Mouse (Mus musculus): ENCODE data around the gene Tmem30c. TPM values are rescaled to one million over a fixed set of nuclear protein-coding genes. Genes with fewer than 3 reads are reported as not detected.
"Not testable (repeated sequence)": the region's sequence is repeated elsewhere in the genome, so short reads cannot be mapped to it uniquely, and the experiment has no call there.

Tmem30c gene
- polyA plus RNA-seq, 1 experiment from 2014 or later, result not detected

DNA sequence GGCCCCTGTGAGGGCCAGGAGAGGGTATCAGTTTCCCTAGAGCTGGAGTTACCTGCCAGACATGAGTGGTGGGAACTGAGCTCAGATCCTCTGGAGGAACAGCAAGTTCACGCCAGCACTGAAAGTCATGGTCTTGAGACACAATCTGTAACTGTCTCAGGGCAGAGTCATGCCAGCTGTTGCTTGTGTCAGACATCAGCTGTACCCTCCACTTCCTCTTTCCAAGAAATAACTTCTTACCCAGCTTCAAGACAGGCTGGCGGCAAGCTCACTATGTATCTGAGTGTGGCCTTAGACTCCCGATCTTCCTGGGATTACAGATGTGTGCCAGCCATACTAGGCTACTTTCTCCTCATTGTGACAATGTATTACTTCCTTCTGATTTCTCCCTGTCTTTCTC is 46.1 kb downstream of the Tmem30c start:
- H3K4me2 ChIP-seq (replicated peaks), result no peak overlapping the region
- WGBS, result 84% methylated on average over 3 of the region's 3 CpGs
- H3K36me3 ChIP-seq, result no peaks in the 10 kb centered on the region
- no peaks in the 10 kb centered on the region for H3K4me1 ChIP-seq
- no peak overlapping the region for H3K27ac ChIP-seq
- no peaks in the 10 kb centered on the region for H3K27me3 ChIP-seq
- no peak for ATAC-seq (ENCODE audit: low FRiP score)
- no peak overlapping the region for H3K4me3 ChIP-seq
- no peak overlapping the region for H3K9ac ChIP-seq
- no peaks in the 10 kb centered on the region for H3K9me3 ChIP-seq (replicated peaks)

DNA sequence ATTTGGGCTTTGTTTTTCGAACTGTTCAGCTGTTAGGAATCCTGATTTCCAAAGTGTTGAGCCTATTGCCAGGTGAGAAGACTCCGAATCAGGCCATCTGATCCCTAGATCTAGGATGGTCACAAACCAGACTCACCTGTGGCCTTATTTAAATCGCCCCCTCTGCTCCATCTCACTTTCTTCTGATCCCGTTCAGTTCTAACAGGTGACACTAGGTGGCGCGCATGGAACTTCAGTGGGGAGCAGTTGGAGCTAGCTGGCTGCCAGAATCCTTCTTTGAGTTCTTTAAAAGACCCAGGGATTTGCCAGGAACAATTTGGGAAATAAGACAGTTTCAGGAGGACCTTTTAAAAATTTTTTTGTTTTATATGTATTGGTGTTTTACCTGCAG is 48.8 kb downstream of the Tmem30c start:
- peak; percentile 66 for ATAC-seq (ENCODE audit: low FRiP score)
- 11% methylated on average over 6 of the region's 6 CpGs for WGBS

DNA sequence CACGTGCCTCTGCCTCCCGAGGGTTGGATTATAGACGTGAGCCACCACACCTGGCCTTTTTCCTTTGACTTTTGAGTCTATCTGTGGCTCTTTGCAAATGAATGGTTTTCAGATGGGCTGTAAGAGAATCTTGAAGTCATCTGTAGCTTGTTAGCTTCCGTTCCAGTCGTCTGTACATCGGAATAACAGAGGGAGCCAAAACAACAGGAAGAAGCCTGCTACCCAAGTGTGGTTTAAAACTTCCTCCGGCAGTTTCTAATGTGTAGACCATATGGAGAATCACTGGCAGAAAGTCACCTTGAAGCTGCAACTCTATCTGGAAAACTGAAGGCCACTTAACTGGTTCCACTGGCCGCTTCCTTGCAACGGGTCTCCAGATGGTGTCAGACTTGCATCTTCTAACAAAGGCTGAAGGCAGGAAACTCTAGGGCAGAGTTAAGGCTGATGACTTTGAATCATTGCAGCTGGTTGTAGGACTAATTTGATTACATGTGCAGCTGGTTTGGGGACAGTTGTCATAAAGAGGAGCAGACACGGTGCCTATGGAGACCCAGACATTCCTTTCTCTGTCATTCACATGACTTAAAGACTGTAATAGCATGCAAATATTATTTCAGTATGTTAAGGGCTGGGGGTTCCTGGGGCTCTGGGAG is 49.3 kb downstream of the Tmem30c start:
- no peak for ATAC-seq (ENCODE audit: low FRiP score)
- Histone ChIP-seq H3K4me2 (replicated peaks) (no peak overlapping the region), H3K36me3 (no peaks in the 10 kb centered on the region), H3K27me3 (no peaks in the 10 kb centered on the region), H3K4me1 (no peaks in the 10 kb centered on the region), H3K4me3 (no peak overlapping the region), H3K9ac (no peak overlapping the region), H3K27ac (no peak overlapping the region), H3K9me3 (replicated peaks) (no peaks in the 10 kb centered on the region)
- WGBS, result 60% methylated on average over 10 of the region's 10 CpGs

More for the DNA sequence above, 48.8 kb downstream of the Tmem30c start:
- Histone ChIP-seq H3K9me3 (replicated peaks) (no peaks in the 10 kb centered on the region), H3K9ac (no peak overlapping the region), H3K27ac (no peak overlapping the region), H3K4me1 (no peaks in the 10 kb centered on the region), H3K4me2 (replicated peaks) (no peak overlapping the region), H3K27me3 (no peaks in the 10 kb centered on the region), H3K36me3 (no peaks in the 10 kb centered on the region), H3K4me3 (no peak overlapping the region)

DNA sequence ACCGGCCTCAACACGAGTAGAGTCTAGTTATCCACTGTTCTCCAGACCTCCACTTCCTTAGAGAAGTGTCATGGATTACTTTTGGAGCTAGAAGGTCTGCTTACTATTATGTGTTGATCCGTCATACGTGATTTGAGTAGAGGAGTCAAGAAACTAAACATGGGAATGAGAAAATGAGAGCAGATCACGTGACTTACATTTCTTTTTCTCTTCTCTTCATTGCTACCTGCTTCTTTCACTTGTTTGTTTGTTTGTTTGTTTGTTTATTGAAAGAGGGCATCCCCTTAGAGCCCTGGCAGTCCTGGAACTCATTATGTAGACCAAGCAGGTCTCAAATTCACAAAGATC is 49.8 kb downstream of the Tmem30c start:
- no peak for ATAC-seq (ENCODE audit: low FRiP score)
- Histone ChIP-seq H3K9ac (no peak overlapping the region), H3K4me1 (no peaks in the 10 kb centered on the region), H3K27me3 (no peaks in the 10 kb centered on the region), H3K36me3 (no peaks in the 10 kb centered on the region), H3K9me3 (replicated peaks) (no peaks in the 10 kb centered on the region), H3K27ac (no peak overlapping the region), H3K4me3 (no peak overlapping the region), H3K4me2 (replicated peaks) (no peak overlapping the region)
- 80% methylated on average over 5 of the region's 5 CpGs for WGBS

GRCm38 (mm10) chr16:57235871-57236510 is 56.7 kb downstream of the Tmem30c start:
- WGBS, result 71% methylated on average over 7 of the region's 7 CpGs
- no peak for ATAC-seq (ENCODE audit: low FRiP score)
- H3K4me3 ChIP-seq, result no peak overlapping the region
- no peak overlapping the region for H3K27ac ChIP-seq
- no peaks in the 10 kb centered on the region for H3K27me3 ChIP-seq
- H3K9me3 ChIP-seq (replicated peaks), result no peaks in the 10 kb centered on the region
- H3K4me1 ChIP-seq, result no peaks in the 10 kb centered on the region
- H3K4me2 ChIP-seq (replicated peaks), result no peak overlapping the region
- H3K36me3 ChIP-seq, result no peaks in the 10 kb centered on the region
- no peak overlapping the region for H3K9ac ChIP-seq

- H3K27me3 ChIP-seq; H3K36me3 ChIP-seq; H3K9me3 ChIP-seq (replicated peaks); H3K4me1 ChIP-seq; H3K27ac ChIP-seq; H3K9ac ChIP-seq; ATAC-seq (ENCODE audit: low FRiP score): not testable (repeated sequence)
- Histone ChIP-seq H3K4me2 (replicated peaks) (peak overlapping the region; percentile 63), H3K4me3 (peak overlapping the region; percentile 92)
- 78% methylated on average over 5 of the region's 5 CpGs for WGBS
These were observed 60.7 kb downstream of the Tmem30c start for GRCm38 (mm10) chr16:57231937-57232310.

DNA sequence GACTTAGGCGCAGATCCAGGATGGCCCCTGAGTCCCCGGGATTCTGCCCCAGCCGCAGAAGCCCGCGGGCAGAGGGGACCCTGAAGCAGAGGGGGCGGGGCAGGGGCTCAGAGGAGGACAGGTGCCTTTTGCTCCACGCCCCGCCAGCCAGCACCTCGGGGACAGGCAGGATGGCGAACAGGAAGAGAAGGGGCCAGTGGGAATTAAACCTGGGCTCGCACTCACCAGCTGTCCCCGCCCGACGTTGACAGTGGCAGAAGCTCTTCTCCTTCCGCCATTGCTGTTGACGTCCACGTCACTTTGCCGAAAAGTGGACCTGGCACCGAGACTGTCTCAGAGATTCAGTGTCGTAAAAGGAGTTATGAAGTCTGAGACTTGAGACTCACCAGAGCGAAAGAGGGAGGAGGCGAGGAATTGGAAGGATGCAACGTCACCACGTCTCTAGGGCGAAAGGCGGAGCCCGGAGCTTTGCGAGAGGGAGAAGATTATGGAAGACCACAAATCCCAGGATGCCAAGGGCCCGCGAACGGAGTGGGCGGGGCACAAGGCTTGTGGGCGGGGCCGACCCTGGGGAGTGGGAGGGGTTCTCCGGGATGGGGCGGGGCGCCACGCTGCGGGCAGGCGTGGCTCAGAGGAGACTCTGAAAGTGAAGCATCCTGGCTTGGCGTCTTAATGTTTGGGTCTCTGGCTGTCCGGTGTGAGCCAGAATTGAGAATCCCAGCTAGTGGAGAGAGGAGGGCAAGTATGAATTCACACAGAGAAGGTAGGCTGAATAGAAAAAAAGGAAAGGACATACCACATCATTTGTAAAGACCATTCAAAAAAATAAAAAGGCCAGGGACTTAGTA is 61.4 kb downstream of the Tmem30c start, which contains the start of gene Tbc1d23:
Gene Tbc1d23, minus strand, starts transcription at position 416 of the 848 bp plus-strand sequence.
- WGBS, result under 1% methylated on average over 42 of the region's 42 CpGs
- peak; percentile 99 for ATAC-seq (ENCODE audit: low FRiP score)
- Histone ChIP-seq H3K4me3 (peak within 1 kb of the TSS; percentile 92), H3K9me3 (replicated peaks) (no peaks in the 10 kb centered on the region), H3K9ac (peak within 1 kb of the TSS; percentile 88), H3K27ac (peak within 1 kb of the TSS; percentile 83), H3K4me1 (peaks cover 8% of the 10 kb centered on the region), H3K27me3 (no peaks in the 10 kb centered on the region), H3K4me2 (replicated peaks) (peak within 1 kb of the TSS; percentile 63), H3K36me3 (no peaks in the 10 kb centered on the region)

DNA sequence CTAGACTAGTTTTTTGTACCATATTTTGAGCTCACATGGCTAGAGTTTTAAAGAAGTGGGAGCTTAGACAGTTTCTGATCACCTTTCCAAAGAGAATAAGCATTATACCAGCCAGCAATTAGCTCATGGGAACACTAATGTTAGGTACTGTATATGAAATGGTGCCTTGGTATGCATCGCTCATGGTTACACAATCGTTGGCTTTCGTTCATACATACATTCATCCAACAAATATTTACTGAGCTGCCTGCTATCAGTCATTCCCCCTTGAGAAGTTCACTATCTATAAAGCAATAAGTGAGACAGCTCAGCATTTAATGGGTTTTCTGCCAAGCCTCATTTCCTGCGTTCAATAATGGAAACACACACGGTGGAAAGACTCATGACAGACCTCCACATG is 66.2 kb downstream of the Tmem30c start:
- no peaks in the 10 kb centered on the region for H3K36me3 ChIP-seq
- ATAC-seq (ENCODE audit: low FRiP score), result no peak
- WGBS, result 83% methylated on average over 5 of the region's 5 CpGs

GRCm38 (mm10) chr16:57220361-57220760 is 72.3 kb downstream of the Tmem30c start:
- H3K4me2 ChIP-seq (replicated peaks), result no peak overlapping the region
- H3K9ac ChIP-seq, result no peak overlapping the region
- H3K27ac ChIP-seq, result no peak overlapping the region
- no peaks in the 10 kb centered on the region for H3K9me3 ChIP-seq (replicated peaks)
- WGBS, result 91% methylated on average over 6 of the region's 6 CpGs
- H3K4me3 ChIP-seq, result no peak overlapping the region
- ATAC-seq (ENCODE audit: low FRiP score), result no peak
- no peaks in the 10 kb centered on the region for H3K27me3 ChIP-seq
- H3K36me3 ChIP-seq, result peaks cover 4% of the 10 kb centered on the region; the same call in 1 of the 2 replicates
- H3K4me1 ChIP-seq, result no peaks in the 10 kb centered on the region

More for the DNA sequence above, 66.2 kb downstream of the Tmem30c start:
- Histone ChIP-seq H3K27ac (no peak overlapping the region), H3K4me1 (peaks cover 8% of the 10 kb centered on the region), H3K27me3 (no peaks in the 10 kb centered on the region), H3K9ac (no peak overlapping the region), H3K4me2 (replicated peaks) (no peak overlapping the region), H3K9me3 (replicated peaks) (no peaks in the 10 kb centered on the region), H3K4me3 (no peak overlapping the region)

Other genes with a start within 250 kb of the Tmem30c start
- gene Tmem45a2, start 221.5 kb downstream of the Tmem30c start, polyA plus RNA-seq (2016; fragmentation: Nextera tagmentation; extraction: Ambion mirVana), result 0.14 TPM in 1 of 2 replicates, not detected in the other
- gene Tomm70a, start 171.2 kb downstream of the Tmem30c start, polyA plus RNA-seq (2016; fragmentation: Nextera tagmentation; extraction: Ambion mirVana), result 63.9 and 64.9 TPM in 2 replicates
- gene Nit2, start 125.5 kb downstream of the Tmem30c start, polyA plus RNA-seq (2016; fragmentation: Nextera tagmentation; extraction: Ambion mirVana), result 41.8 and 43.1 TPM in 2 replicates
- 31.7 and 33.9 TPM in 2 replicates for gene Tbc1d23, start 61.4 kb downstream of the Tmem30c start, polyA plus RNA-seq (2016; fragmentation: Nextera tagmentation; extraction: Ambion mirVana)
- 8.5 and 9.8 TPM in 2 replicates for gene Filip1l, start 60.2 kb upstream of the Tmem30c start, polyA plus RNA-seq (2016; fragmentation: Nextera tagmentation; extraction: Ambion mirVana)